Mouse (Mus musculus) telencephalon, adult 2 months (tissue): ENCODE data around the gene Zfp773.
A peak's percentile ranks its signal among the peaks of the same experiment; 100 is the strongest.
"Not testable (repeated sequence)": the region's sequence is repeated elsewhere in the genome, so short reads cannot be mapped to it uniquely, and the experiment has no call there.

Experiments
- DNase-seq: peaks from one replicate; pipeline ENCODE4 v3.0.0-alpha.2; 2011; ENCODE audit warnings: low read depth, low spot score

Zfp773 gene

GRCm38 (mm10) chr7:7136379-7136866 lies at the start of gene Zfp773:
Gene Zfp773, minus strand, starts transcription at chr7:7136755.
- peak; percentile 63 for DNase-seq

- no peak for DNase-seq
Observed at GRCm38 (mm10) chr7:7185897-7186296, 49.3 kb upstream of the Zfp773 start.

- DNase-seq = peak; percentile 89
Observed at GRCm38 (mm10) chr7:7171227-7172147, 34.9 kb upstream of the Zfp773 start, which contains the start of gene Zfp418. Gene Zfp418, plus strand, starts transcription at chr7:7171330.

GRCm38 (mm10) chr7:7145991-7146608 lies 9.5 kb upstream of the Zfp773 start:
- no peak for DNase-seq

- DNase-seq = no peak
Observed at GRCm38 (mm10) chr7:7144215-7144614, 7.7 kb upstream of the Zfp773 start.

GRCm38 (mm10) chr7:7132751-7133150 lies 3.8 kb downstream of the Zfp773 start:
- no peak for DNase-seq

- DNase-seq = not testable (repeated sequence)
Observed at GRCm38 (mm10) chr7:7130491-7131124, 5.9 kb downstream of the Zfp773 start.

GRCm38 (mm10) chr7:7121602-7121980 lies 15.0 kb downstream of the Zfp773 start:
- no peak for DNase-seq

- DNase-seq = peak; percentile 92
Observed at GRCm38 (mm10) chr7:7120921-7121601, 15.5 kb downstream of the Zfp773 start, which contains the start of gene Zfp954. Gene Zfp954, minus strand, starts transcription at chr7:7121488.

- DNase-seq = no peak
Observed at GRCm38 (mm10) chr7:7118441-7118840, 18.1 kb downstream of the Zfp773 start.

GRCm38 (mm10) chr7:7108501-7108900 lies 28.1 kb downstream of the Zfp773 start:
- no peak for DNase-seq
